Mouse (Mus musculus): ENCODE measurements around the gene Pcsk2. TPM values are rescaled to one million over a fixed set of nuclear protein-coding genes. Genes with fewer than 3 reads are reported as not detected.

Gene Pcsk2
- polyA plus RNA-seq, 1 experiment from 2014 or later: 4.8 TPM

GRCm38 (mm10) chr2:143752051-143752788 is 206.3 kb downstream of the Pcsk2 start:
- H3K4me3 ChIP-seq (replicated peaks): no peak overlapping the region
- no peaks in the 10 kb centered on the region for H3K36me3 ChIP-seq (replicated peaks)
- H3K4me1 ChIP-seq: no peaks in the 10 kb centered on the region
- no peak overlapping the region for H3K27ac ChIP-seq
- no peak for ATAC-seq (ENCODE audit: low FRiP score)
- no peak overlapping the region for H3K9ac ChIP-seq
- H3K27me3 ChIP-seq: no peaks in the 10 kb centered on the region
- H3K9me3 ChIP-seq: no peaks in the 10 kb centered on the region
- WGBS: 72% methylated on average over 9 of the region's 9 CpGs
- H3K4me2 ChIP-seq: no peak overlapping the region

GRCm38 (mm10) chr2:143776448-143776847 is 230.5 kb downstream of the Pcsk2 start:
- ATAC-seq (ENCODE audit: low FRiP score): no peak
- Histone ChIP-seq H3K9ac (no peak overlapping the region), H3K27me3 (no peaks in the 10 kb centered on the region), H3K4me1 (no peaks in the 10 kb centered on the region), H3K9me3 (0 out of 2 replicates have a peak, but pooled peaks cover 3% of the 10 kb centered on the region), H3K27ac (no peak overlapping the region), H3K36me3 (replicated peaks) (no peaks in the 10 kb centered on the region), H3K4me2 (no peak overlapping the region), H3K4me3 (replicated peaks) (no peak overlapping the region)
- 7% methylated on average over 4 of the region's 4 CpGs for WGBS

- no peaks in the 10 kb centered on the region for H3K36me3 ChIP-seq (replicated peaks)
- no peaks in the 10 kb centered on the region for H3K9me3 ChIP-seq
- H3K4me2 ChIP-seq: no peak overlapping the region
- WGBS: 81% methylated on average over 2 of the region's 2 CpGs
- H3K9ac ChIP-seq: no peak overlapping the region
- H3K4me1 ChIP-seq: no peaks in the 10 kb centered on the region
- ATAC-seq (ENCODE audit: low FRiP score): no peak
- no peaks in the 10 kb centered on the region for H3K27me3 ChIP-seq
- H3K27ac ChIP-seq: no peak overlapping the region
- no peak overlapping the region for H3K4me3 ChIP-seq (replicated peaks)
Measured at GRCm38 (mm10) chr2:143780310-143780709, 234.4 kb downstream of the Pcsk2 start.

GRCm38 (mm10) chr2:143789911-143790310 is 244.0 kb downstream of the Pcsk2 start:
- Histone ChIP-seq H3K9ac (no peak overlapping the region), H3K4me2 (no peak overlapping the region), H3K4me1 (no peaks in the 10 kb centered on the region), H3K4me3 (replicated peaks) (no peak overlapping the region), H3K9me3 (no peaks in the 10 kb centered on the region), H3K36me3 (replicated peaks) (no peaks in the 10 kb centered on the region), H3K27ac (no peak overlapping the region), H3K27me3 (no peaks in the 10 kb centered on the region)
- ATAC-seq (ENCODE audit: low FRiP score): no peak
- WGBS: 89% methylated on average over 5 of the region's 5 CpGs

- Histone ChIP-seq H3K36me3 (replicated peaks) (no peaks in the 10 kb centered on the region), H3K4me2 (no peak overlapping the region), H3K4me1 (no peaks in the 10 kb centered on the region), H3K27me3 (no peaks in the 10 kb centered on the region), H3K27ac (no peak overlapping the region), H3K9me3 (no peaks in the 10 kb centered on the region), H3K4me3 (replicated peaks) (no peak overlapping the region), H3K9ac (no peak overlapping the region)
- no peak for ATAC-seq (ENCODE audit: low FRiP score)
- WGBS: 94% methylated on average over 4 of the region's 4 CpGs
Measured at GRCm38 (mm10) chr2:143795858-143796257, 249.9 kb downstream of the Pcsk2 start.

GRCm38 (mm10) chr2:143796335-143797013 is 250.5 kb downstream of the Pcsk2 start:
- H3K27me3 ChIP-seq: no peaks in the 10 kb centered on the region
- ATAC-seq (ENCODE audit: low FRiP score): no peak
- H3K36me3 ChIP-seq (replicated peaks): no peaks in the 10 kb centered on the region
- H3K9ac ChIP-seq: no peak overlapping the region
- H3K27ac ChIP-seq: no peak overlapping the region
- no peak overlapping the region for H3K4me2 ChIP-seq
- no peaks in the 10 kb centered on the region for H3K9me3 ChIP-seq
- H3K4me1 ChIP-seq: no peaks in the 10 kb centered on the region
- WGBS: 78% methylated on average over 4 of the region's 4 CpGs
- no peak overlapping the region for H3K4me3 ChIP-seq (replicated peaks)

- no peak overlapping the region for H3K9ac ChIP-seq
- no peak overlapping the region for H3K4me2 ChIP-seq
- no peak overlapping the region for H3K27ac ChIP-seq
- WGBS: 87% methylated on average over 5 of the region's 5 CpGs
- H3K4me1 ChIP-seq: no peaks in the 10 kb centered on the region
- no peak for ATAC-seq (ENCODE audit: low FRiP score)
- no peaks in the 10 kb centered on the region for H3K27me3 ChIP-seq
- no peak overlapping the region for H3K4me3 ChIP-seq (replicated peaks)
- no peaks in the 10 kb centered on the region for H3K36me3 ChIP-seq (replicated peaks)
- no peaks in the 10 kb centered on the region for H3K9me3 ChIP-seq
Measured at GRCm38 (mm10) chr2:143801097-143801496, 255.1 kb downstream of the Pcsk2 start.

- ATAC-seq (ENCODE audit: low FRiP score): no peak
Measured at GRCm38 (mm10) chr2:143806140-143806923, 260.4 kb downstream of the Pcsk2 start.

GRCm38 (mm10) chr2:143806924-143807664 is 261.1 kb downstream of the Pcsk2 start:
- Histone ChIP-seq H3K27me3 (no peaks in the 10 kb centered on the region), H3K36me3 (replicated peaks) (no peaks in the 10 kb centered on the region), H3K27ac (no peak overlapping the region), H3K9ac (no peak overlapping the region), H3K4me1 (peaks cover 6% of the 10 kb centered on the region; the same call in 1 of the 2 replicates), H3K9me3 (no peaks in the 10 kb centered on the region), H3K4me3 (replicated peaks) (no peak overlapping the region), H3K4me2 (no peak overlapping the region)
- ATAC-seq (ENCODE audit: low FRiP score): no peak
- 75% methylated on average over 9 of the region's 9 CpGs for WGBS

More at GRCm38 (mm10) chr2:143806140-143806923, 260.4 kb downstream of the Pcsk2 start:
- Histone ChIP-seq H3K9me3 (no peaks in the 10 kb centered on the region), H3K36me3 (replicated peaks) (no peaks in the 10 kb centered on the region), H3K27ac (no peak overlapping the region), H3K9ac (no peak overlapping the region), H3K4me3 (replicated peaks) (no peak overlapping the region), H3K4me1 (peaks cover 6% of the 10 kb centered on the region; the same call in 1 of the 2 replicates), H3K27me3 (no peaks in the 10 kb centered on the region), H3K4me2 (no peak overlapping the region)
- WGBS: 68% methylated on average over 15 of the region's 15 CpGs

- no peaks in the 10 kb centered on the region for H3K36me3 ChIP-seq (replicated peaks)
- no peak overlapping the region for H3K9ac ChIP-seq
- ATAC-seq (ENCODE audit: low FRiP score): no peak
- 66% methylated on average over 5 of the region's 5 CpGs for WGBS
- H3K27ac ChIP-seq: no peak overlapping the region
- H3K4me2 ChIP-seq: no peak overlapping the region
- peaks cover 6% of the 10 kb centered on the region; the same call in 1 of the 2 replicates for H3K4me1 ChIP-seq
- H3K4me3 ChIP-seq (replicated peaks): no peak overlapping the region
- H3K9me3 ChIP-seq: no peaks in the 10 kb centered on the region
- H3K27me3 ChIP-seq: no peaks in the 10 kb centered on the region
Measured at GRCm38 (mm10) chr2:143808789-143809188, 262.8 kb downstream of the Pcsk2 start.

- H3K9me3 ChIP-seq: no peaks in the 10 kb centered on the region
- no peaks in the 10 kb centered on the region for H3K4me1 ChIP-seq
- no peak overlapping the region for H3K4me2 ChIP-seq
- ATAC-seq (ENCODE audit: low FRiP score): no peak
- H3K36me3 ChIP-seq (replicated peaks): no peaks in the 10 kb centered on the region
- no peaks in the 10 kb centered on the region for H3K27me3 ChIP-seq
- H3K4me3 ChIP-seq (replicated peaks): no peak overlapping the region
- H3K27ac ChIP-seq: no peak overlapping the region
- WGBS: 78% methylated on average over 4 of the region's 4 CpGs
- no peak overlapping the region for H3K9ac ChIP-seq
Measured at GRCm38 (mm10) chr2:143812262-143812661, 266.3 kb downstream of the Pcsk2 start.

- Histone ChIP-seq H3K27me3 (no peaks in the 10 kb centered on the region), H3K4me3 (replicated peaks) (no peak overlapping the region), H3K4me1 (no peaks in the 10 kb centered on the region), H3K27ac (no peak overlapping the region), H3K9ac (no peak overlapping the region), H3K4me2 (no peak overlapping the region), H3K36me3 (replicated peaks) (no peaks in the 10 kb centered on the region), H3K9me3 (no peaks in the 10 kb centered on the region)
- no peak for ATAC-seq (ENCODE audit: low FRiP score)
- 90% methylated on average over 11 of the region's 11 CpGs for WGBS
Measured at GRCm38 (mm10) chr2:143813461-143813860, 267.5 kb downstream of the Pcsk2 start.
